Mouse (Mus musculus): Measurements from ENCODE around the gene Fcgr4. TPM values are rescaled to one million over a fixed set of nuclear protein-coding genes. Genes with fewer than 3 reads are reported as not detected.

The Fcgr4 gene
- total RNA-seq, 2 experiments from 2014 or later = not detected

DNA sequence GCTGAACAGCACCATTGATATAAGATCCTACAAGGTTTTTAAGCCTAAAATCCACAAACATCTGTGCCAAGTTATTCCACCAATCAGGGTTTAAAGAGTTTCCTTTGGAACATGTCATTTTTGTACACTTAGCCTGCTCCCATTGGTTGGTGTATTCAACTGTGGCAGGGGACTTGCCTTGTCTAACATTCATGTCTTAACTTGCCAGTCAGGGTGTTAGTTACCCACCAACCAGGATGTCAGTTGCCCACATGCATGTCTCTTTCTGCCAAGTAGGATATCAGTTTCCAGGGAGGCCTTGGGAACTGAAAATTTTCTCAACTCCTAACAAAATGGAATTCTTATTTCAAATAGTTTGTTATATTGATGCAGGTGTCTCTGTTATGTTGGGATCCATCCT, 13.1 kb upstream of the Fcgr4 start:
- intact Hi-C loops (cut with DNase I) = no loop called here

DNA sequence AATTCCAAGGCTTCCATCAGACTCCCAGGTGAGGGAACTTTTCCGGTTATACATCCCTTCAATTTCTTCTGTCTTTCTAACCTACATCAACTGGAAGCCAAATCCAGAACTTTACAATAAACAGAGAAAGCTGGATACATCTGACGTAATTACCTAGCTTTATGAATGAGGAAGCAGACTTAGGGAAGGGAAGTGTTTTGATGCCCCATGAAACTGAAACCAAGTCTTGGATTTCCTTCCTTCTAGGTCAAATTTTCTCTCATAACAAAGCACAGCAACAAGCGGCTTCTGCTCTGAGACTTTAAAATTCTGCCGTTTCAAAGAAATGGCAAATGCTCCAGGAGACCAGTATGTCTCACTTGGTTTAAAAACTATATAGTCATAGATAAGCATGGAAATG, 12.4 kb upstream of the Fcgr4 start:
- intact Hi-C loops (cut with DNase I) = no loop called here
- no peak for DNase-seq (ENCODE audit: low spot score in 2 of 2)

More for the DNA sequence above, 13.1 kb upstream of the Fcgr4 start:
- DNase-seq (ENCODE audit: low spot score in 2 of 2) = no peak

- intact Hi-C loops (cut with DNase I) = no loop called here
- no peak for DNase-seq (ENCODE audit: low spot score in 2 of 2)
These were observed 11.8 kb upstream of the Fcgr4 start for GRCm38 (mm10) chr1:171006905-171007304.

DNA sequence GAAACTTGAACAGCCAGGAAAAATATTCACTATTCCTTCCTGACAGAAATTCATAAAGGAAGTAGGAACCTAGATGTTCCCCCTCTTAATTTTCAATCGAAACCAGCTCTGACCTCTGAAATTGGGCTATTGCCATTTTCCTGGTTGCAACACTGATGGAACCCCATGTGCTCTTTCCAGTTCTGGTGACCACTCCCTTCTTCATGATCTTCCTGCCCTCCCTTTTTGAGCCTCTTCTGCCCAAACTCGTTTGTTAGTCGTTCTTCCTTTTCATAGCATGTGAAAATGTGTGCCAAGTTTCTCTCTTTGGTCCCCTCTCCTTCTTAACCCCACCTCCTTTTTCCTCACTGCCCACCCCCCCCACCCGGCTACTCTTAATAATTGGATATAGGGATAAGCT, 7.0 kb upstream of the Fcgr4 start:
- DNase-seq (ENCODE audit: low spot score in 2 of 2) = no peak
- intact Hi-C loops (cut with DNase I) = no loop called here

DNA sequence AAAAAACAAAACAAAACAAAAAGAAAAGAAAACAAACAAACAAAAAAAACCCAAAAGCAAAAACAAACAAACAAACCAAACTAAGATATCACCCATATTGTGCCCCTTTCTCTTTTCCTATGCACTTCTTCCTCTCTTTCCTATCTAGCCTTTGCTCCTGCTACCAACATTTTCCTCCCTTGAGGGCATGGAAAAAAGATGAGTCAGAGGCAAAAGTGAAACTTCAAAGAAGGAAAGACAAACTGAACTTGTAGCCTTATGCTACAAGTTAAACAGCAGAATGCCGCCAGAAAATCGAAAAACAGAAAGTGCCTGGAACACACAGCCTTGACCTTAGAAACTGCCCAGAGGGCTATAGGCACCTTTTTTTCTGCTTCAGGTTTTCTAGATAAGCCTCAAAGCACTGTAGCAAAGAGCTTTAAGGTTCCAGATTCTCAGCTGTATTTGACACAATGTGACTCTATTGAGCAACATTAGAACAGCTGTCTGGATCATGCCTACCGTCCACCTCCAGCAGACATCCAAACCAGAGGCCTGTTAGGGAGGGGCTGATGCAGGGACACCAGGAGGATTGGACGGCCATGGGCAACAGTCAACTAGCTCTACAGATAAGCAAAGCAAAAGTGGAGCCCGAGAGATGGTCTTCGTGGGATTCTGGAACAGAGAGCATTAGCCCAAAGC, 1.9 kb upstream of the Fcgr4 start:
- intact Hi-C loops (cut with DNase I) = no loop called here
- no peak for DNase-seq (ENCODE audit: low spot score in 2 of 2)

DNA sequence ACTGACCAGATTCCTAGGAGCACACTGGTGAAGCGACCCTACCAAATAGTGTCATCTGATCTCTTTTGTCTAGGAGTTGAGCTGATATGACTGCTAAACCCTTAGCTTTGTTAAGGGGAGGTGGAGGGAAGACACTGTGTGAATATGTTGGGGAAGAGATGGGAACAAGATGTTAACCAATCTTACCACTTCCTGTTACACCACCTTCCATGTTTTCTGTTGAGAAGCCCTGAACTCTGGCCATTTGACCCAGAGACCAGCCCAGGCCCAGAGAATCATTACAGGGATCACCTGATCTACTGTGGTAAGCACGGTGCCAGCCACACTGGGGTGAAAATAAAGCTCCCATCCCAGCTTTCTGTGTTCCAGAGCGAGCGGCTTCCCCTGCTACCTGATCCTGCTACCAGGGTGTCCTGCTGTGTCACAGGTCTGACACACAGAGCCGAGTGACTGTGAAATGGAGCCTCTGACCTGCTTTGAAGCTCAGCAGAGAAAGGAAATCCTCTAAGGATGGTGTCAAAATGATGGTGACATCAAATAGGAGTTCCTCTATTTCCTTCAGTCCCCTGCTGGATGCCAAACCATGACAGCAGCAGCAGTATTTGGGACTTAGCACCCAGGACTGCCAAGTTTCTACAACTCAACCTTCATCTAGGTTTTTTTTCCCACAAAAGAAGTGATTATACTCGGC, 1.1 kb upstream of the Fcgr4 start:
- no peak for DNase-seq (ENCODE audit: low spot score in 2 of 2)
- intact Hi-C loops (cut with DNase I) = no loop called here

DNA sequence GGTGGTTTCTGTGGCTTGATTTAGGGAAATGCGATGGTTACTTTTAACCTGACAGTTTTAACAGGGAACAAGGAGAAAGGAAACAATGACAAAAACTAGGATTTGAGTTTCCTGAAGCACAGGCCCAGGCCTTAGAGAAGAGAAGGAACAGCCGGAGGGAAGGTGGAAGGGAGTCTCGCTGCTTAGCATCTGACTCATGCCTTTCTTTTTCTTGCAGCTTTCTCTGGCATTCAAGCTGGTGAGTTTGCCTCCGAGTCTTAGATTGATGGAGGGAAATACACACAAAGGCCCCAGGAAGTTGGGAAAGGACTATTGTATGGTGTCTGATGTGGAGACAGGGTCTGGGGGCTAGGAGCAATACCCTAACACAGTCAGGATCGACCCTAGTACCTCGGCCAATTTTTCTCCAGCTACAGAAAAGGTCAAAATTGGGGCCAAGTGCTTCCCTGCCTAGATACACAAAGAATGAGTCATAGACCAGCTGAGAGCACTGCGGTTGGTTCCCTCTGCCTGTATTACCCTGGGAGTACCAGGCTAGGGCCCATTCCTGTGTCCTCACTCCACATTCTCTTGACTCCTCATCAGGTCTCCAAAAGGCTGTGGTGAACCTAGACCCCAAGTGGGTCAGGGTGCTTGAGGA, 711 bp downstream of the Fcgr4 start:
- DNase-seq (ENCODE audit: low spot score in 2 of 2) = peak; percentile 19 to 27

GRCm38 (mm10) chr1:171031752-171032151, 13.0 kb downstream of the Fcgr4 start:
- intact Hi-C loops (cut with DNase I) = no loop called here
- no peak for DNase-seq (ENCODE audit: low spot score in 2 of 2)

More for the DNA sequence above, 711 bp downstream of the Fcgr4 start:
- intact Hi-C loops (cut with DNase I) = no loop called here

GRCm38 (mm10) chr1:171032691-171033090, 14.0 kb downstream of the Fcgr4 start:
- no peak for DNase-seq (ENCODE audit: low spot score in 2 of 2)
- intact Hi-C loops (cut with DNase I) = no loop called here

GRCm38 (mm10) chr1:171033196-171033595, 14.5 kb downstream of the Fcgr4 start:
- peak; percentile 36 to 38 for DNase-seq (ENCODE audit: low spot score in 2 of 2)
- intact Hi-C loops (cut with DNase I) = no loop called here

- DNase-seq (ENCODE audit: low spot score in 2 of 2) = peak; percentile 89 to 92
- intact Hi-C loops (cut with DNase I) = no loop called here
These were observed 15.0 kb downstream of the Fcgr4 start for GRCm38 (mm10) chr1:171033756-171034155.

GRCm38 (mm10) chr1:171034201-171034600, 15.5 kb downstream of the Fcgr4 start:
- intact Hi-C loops (cut with DNase I) = no loop called here
- no peak for DNase-seq (ENCODE audit: low spot score in 2 of 2)

GRCm38 (mm10) chr1:171035611-171036010, 16.9 kb downstream of the Fcgr4 start:
- intact Hi-C loops (cut with DNase I) = no loop called here
- DNase-seq (ENCODE audit: low spot score in 2 of 2) = no peak

- intact Hi-C loops (cut with DNase I) = no loop called here
- peak; percentile 58 to 75 for DNase-seq (ENCODE audit: low spot score in 2 of 2)
These were observed 18.0 kb downstream of the Fcgr4 start for GRCm38 (mm10) chr1:171036550-171037324.

DNA sequence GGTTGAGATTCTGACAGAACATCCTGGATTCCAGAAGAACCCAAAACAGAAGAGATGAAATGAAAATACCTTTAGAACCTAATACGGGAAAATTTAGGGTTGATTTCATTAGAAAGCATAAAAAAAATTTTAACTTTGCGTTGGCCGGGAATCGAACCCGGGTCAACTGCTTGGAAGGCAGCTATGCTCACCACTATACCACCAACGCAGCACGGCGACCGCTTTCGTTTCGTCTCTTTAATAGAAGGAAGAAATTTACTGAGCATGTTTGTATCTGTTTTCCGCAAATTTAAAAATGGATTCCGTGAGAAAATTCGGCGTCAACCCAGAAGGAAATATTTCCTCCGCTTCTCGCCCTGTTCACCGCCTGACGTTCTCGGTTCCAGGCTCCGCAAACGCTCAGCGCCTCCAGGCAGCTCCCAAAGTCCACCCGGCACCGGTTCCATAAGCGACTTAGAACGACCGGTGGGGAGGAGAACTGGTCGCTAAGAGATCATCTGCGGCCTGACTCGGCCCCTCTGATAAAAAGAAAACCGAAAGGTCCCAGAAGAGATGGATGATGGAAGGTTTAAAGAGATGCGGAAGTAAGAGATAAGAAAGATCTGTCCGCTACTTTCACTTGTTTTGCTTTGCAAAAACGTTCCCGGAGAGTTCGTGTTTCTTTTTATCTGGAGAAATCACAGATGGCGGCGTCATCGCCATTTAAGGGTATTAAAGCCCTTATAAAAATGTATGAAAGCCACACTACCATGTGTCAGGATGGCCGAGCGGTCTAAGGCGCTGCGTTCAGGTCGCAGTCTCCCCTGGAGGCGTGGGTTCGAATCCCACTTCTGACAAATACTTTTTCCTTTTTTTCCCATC, 19.4 kb downstream of the Fcgr4 start:
- peak; percentile 70 to 85 for DNase-seq (ENCODE audit: low spot score in 2 of 2)
- intact Hi-C loops (cut with DNase I) = loop anchor here (2.0 kb wide), 1 partner anchor 65 kb away; no protein-coding TSS in a partner anchor

DNA sequence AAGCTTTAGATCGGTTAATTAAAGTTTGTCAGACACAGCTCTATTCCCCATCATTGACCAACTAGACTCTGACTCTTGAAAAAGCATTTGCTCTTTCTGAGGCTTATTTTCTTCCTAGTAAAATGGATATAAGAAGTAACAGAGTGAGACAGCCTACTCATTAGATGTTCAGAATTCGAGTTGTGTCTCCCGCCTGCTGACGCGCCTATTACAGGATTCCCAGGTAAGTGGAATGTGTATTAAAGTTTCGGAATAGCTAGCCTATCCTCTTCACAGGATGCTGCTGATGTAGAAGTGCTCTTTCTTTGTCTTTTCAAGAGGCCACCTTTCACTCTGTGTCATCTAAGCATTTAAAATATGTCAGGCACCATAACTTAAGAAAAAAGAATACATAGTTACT, 20.4 kb downstream of the Fcgr4 start:
- intact Hi-C loops (cut with DNase I) = loop anchor here (2.0 kb wide), 1 partner anchor 64 kb away; no protein-coding TSS in a partner anchor
- DNase-seq (ENCODE audit: low spot score in 2 of 2) = no peak

DNA sequence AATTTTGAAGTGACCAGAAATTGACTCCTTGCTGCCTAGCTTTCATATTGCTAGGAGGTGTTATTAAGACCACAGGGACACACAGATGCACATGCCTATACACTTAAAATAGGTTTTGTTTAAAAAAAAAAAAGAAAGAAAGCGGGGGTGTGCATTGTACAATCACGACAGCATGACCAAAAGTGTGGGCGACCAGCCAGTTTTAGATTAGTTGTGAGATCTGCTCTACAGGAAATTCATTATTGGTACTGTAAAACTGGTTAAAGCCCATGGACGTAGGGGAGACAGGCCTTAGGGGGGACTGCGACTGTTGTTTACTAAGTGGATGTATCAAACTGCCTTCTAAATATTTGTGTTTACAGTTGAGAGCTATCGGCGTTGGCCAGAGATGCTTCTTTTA, 21.2 kb downstream of the Fcgr4 start:
- intact Hi-C loops (cut with DNase I) = loop anchor here (2.0 kb wide), 1 partner anchor 63 kb away; no protein-coding TSS in a partner anchor

GRCm38 (mm10) chr1:171043594-171044153, 25.0 kb downstream of the Fcgr4 start:
- intact Hi-C loops (cut with DNase I) = no loop called here

More for the DNA sequence above, 21.2 kb downstream of the Fcgr4 start:
- no peak for DNase-seq (ENCODE audit: low spot score in 2 of 2)

More at GRCm38 (mm10) chr1:171043594-171044153, 25.0 kb downstream of the Fcgr4 start:
- no peak for DNase-seq (ENCODE audit: low spot score in 2 of 2)

All from left cerebral cortex, postnatal 36 days (tissue).